Mouse (Mus musculus) heart, postnatal 10 days (tissue): ENCODE results near the gene Zfp212. TPM values are rescaled to one million over a fixed set of nuclear protein-coding genes. Genes with fewer than 3 reads are reported as not detected.
"Not testable (repeated sequence)": the region's sequence is repeated elsewhere in the genome, so short reads cannot be mapped to it uniquely, and the experiment has no call there.

Experiments used
- DNase-seq, 2 experiments: peaks; one replicate each; pipeline ENCODE4 v3.0.0; 2021
- intact Hi-C: fragments of 180-260 bp; cut with DNase I; formaldehyde crosslinking; loops from one replicate; pipeline ENCODE4 v1.15.1; 2025
- total RNA-seq, 2 experiments: library from RNA; stranded (reverse); gene quantifications; 2 replicates each; pipeline ENCODE4 v1.2.3; 2021

Gene Zfp212
- total RNA-seq, 2 experiments from 2014 or later, result 12.6 to 12.7 TPM

- no peak for DNase-seq
- intact Hi-C loops, result loop anchor here (1.0 kb wide), 1 partner anchor 43 kb away; the partner anchor contains the start of gene Zfp282
Observed at GRCm38 (mm10) chr6:47919646-47920446, 430 bp upstream of the Zfp212 start.

GRCm38 (mm10) chr6:47942461-47942860, 22.2 kb downstream of the Zfp212 start:
- intact Hi-C loops, result no loop called here

GRCm38 (mm10) chr6:47943021-47943691, 22.9 kb downstream of the Zfp212 start:
- intact Hi-C loops, result no loop called here
- DNase-seq, result peak; percentile 70 to 71

More at GRCm38 (mm10) chr6:47942461-47942860, 22.2 kb downstream of the Zfp212 start:
- DNase-seq, result no peak

- intact Hi-C loops, result no loop called here
Observed at GRCm38 (mm10) chr6:47943721-47944120, 23.4 kb downstream of the Zfp212 start.

GRCm38 (mm10) chr6:47947388-47947787, 27.1 kb downstream of the Zfp212 start:
- intact Hi-C loops, result no loop called here
- no peak for DNase-seq

More at GRCm38 (mm10) chr6:47943721-47944120, 23.4 kb downstream of the Zfp212 start:
- DNase-seq, result no peak

GRCm38 (mm10) chr6:47953191-47953726, 33.0 kb downstream of the Zfp212 start, which contains the start of gene Zfp956:
Gene Zfp956, plus strand, starts transcription at chr6:47953390.
- DNase-seq, result peak; percentile 96
- intact Hi-C loops, result no loop called here

- no peak for DNase-seq
- intact Hi-C loops, result no loop called here
Observed at GRCm38 (mm10) chr6:47954425-47954824, 34.1 kb downstream of the Zfp212 start.

GRCm38 (mm10) chr6:47957816-47958215, 37.5 kb downstream of the Zfp212 start:
- intact Hi-C loops, result no loop called here
- no peak for DNase-seq

- intact Hi-C loops, result no loop called here
- DNase-seq, result no peak
Observed at GRCm38 (mm10) chr6:47960685-47961421, 40.6 kb downstream of the Zfp212 start.

- no peak for DNase-seq
- intact Hi-C loops, result no loop called here
Observed at GRCm38 (mm10) chr6:47963051-47963450, 42.8 kb downstream of the Zfp212 start.

GRCm38 (mm10) chr6:47968166-47968565, 47.9 kb downstream of the Zfp212 start:
- DNase-seq, intact Hi-C loops: not testable (repeated sequence)

GRCm38 (mm10) chr6:47974599-47974998, 54.3 kb downstream of the Zfp212 start:
- intact Hi-C loops, result no loop called here

GRCm38 (mm10) chr6:47978897-47979368, 58.7 kb downstream of the Zfp212 start:
- intact Hi-C loops, result no loop called here
- DNase-seq, result peak; percentile 72 to 75

More at GRCm38 (mm10) chr6:47974599-47974998, 54.3 kb downstream of the Zfp212 start:
- no peak for DNase-seq

Other genes with a start within 250 kb of the Zfp212 start
- 10 to 100 TPM; 43.2 to 57.8 TPM for gene Pdia4, start 107.0 kb upstream of the Zfp212 start, total RNA-seq
- gene Zfp786, start 89.6 kb upstream of the Zfp212 start, total RNA-seq, result under 1 TPM; 0.55 to 0.99 TPM
- 1 to 10 TPM; 7.1 TPM for gene Zfp398, start 84.8 kb upstream of the Zfp212 start, total RNA-seq
- 10 to 100 TPM; 10.2 to 10.4 TPM for gene Zfp282, start 43.3 kb upstream of the Zfp212 start, total RNA-seq
- gene Zfp956, start 32.9 kb downstream of the Zfp212 start, total RNA-seq, result 1 to 10 TPM; 1.9 to 2.1 TPM
- 10 to 100 TPM; 16.6 to 17.3 TPM for gene Zfp777, start 128.4 kb downstream of the Zfp212 start, total RNA-seq
- gene Zfp746, start 166.1 kb downstream of the Zfp212 start, total RNA-seq, result 10 to 100 TPM; 17.1 to 17.6 TPM